8 mouse cellular contexts compared by ENCODE assay signal in genomic region chr2:124089813-124090230, GRCm38 (mm10). TPM values are rescaled to one million over a fixed set of nuclear protein-coding genes. Genes with fewer than 3 reads are reported as not detected.
DNase-seq lines count a peak whose midpoint lies in the region; ATAC-seq and TF ChIP-seq lines count a peak whose summit lies in the region.

Gene Sema6d, plus strand, starts transcription at chr2:124089969.

- H3K4me2 ChIP-seq in kidney, postnatal 0 days (ENCODE audit: low read length) = peak within 1 kb of the TSS; percentile 84
- H3K4me2 ChIP-seq in heart, embryonic 12.5 days = peak within 1 kb of the TSS; percentile 99
- peak within 1 kb of the TSS; percentile 98 for H3K4me2 ChIP-seq in lung, embryonic 15.5 days
- peak within 1 kb of the TSS; percentile 88 for H3K4me2 ChIP-seq in stomach, embryonic 16.5 days (ENCODE audit: low read depth, low read length)

- ATAC-seq in kidney, postnatal 0 days (replicated peaks; ENCODE audit: low FRiP score, low read depth) = peak; percentile 73; the same call in 1 of the 2 replicates
- ATAC-seq in heart, embryonic 12.5 days (ENCODE audit: insufficient number of reproducible peaks, low FRiP score) = peak; percentile 55; the same call in 1 of the 2 replicates
- peak; percentile 62 for ATAC-seq in lung, embryonic 15.5 days (ENCODE audit: borderline replicate concordance, extremely low read depth, low FRiP score, low TSS enrichment)
- 0 out of 2 replicates have a peak, but pooled peaks have one; percentile 40 for ATAC-seq in stomach, embryonic 16.5 days (ENCODE audit: insufficient read depth, low FRiP score)

- peaks cover 11% of the 10 kb centered on the region for H3K4me1 ChIP-seq in kidney, postnatal 0 days (replicated peaks; ENCODE audit: insufficient read depth, low read length)
- H3K4me1 ChIP-seq in heart, embryonic 12.5 days (replicated peaks) = no peaks in the 10 kb centered on the region; the same call in 1 of the 2 replicates
- H3K4me1 ChIP-seq in lung, embryonic 15.5 days = peaks cover 16% of the 10 kb centered on the region
- H3K4me1 ChIP-seq in stomach, embryonic 16.5 days (ENCODE audit: control insufficient read depth, insufficient read depth, low read length) = peaks cover 9% of the 10 kb centered on the region

- peak within 1 kb of the TSS; percentile 42 for H3K4me3 ChIP-seq in kidney, postnatal 0 days (replicated peaks; ENCODE audit: low read depth, low read length)
- peak within 1 kb of the TSS; percentile 61 for H3K4me3 ChIP-seq in heart, embryonic 12.5 days
- peak within 1 kb of the TSS; percentile 51 for H3K4me3 ChIP-seq in lung, embryonic 15.5 days
- H3K4me3 ChIP-seq in stomach, embryonic 16.5 days (replicated peaks; ENCODE audit: low read length) = peak within 1 kb of the TSS; percentile 57

- no peak for TF ChIP-seq CTCF in kidney, postnatal 0 days (IDR thresholded peaks at IDR 0.05; ENCODE audit: low read depth)

- peak; percentile 27 for DNase-seq in kidney, postnatal 0 days (ENCODE audit: low spot score)
- no peak for DNase-seq in kidney, adult 18-20 months
- peak; percentile 46 for DNase-seq in embryo, embryonic 11 days
- DNase-seq in layer of hippocampus, adult 8-10 months (ENCODE audit: low spot score in 2 of 2) = peak; percentile 10 to 25
- no peak for DNase-seq in thymus, postnatal 10 days (ENCODE audit: low spot score in 2 of 2)

- H3K27me3 ChIP-seq in kidney, postnatal 0 days (ENCODE audit: insufficient read depth, low read length) = peaks cover 15% of the 10 kb centered on the region; the same call in 1 of the 2 replicates
- H3K27me3 ChIP-seq in heart, embryonic 12.5 days (replicated peaks) = peaks cover 15% of the 10 kb centered on the region; the same call in 1 of the 2 replicates
- H3K27me3 ChIP-seq in lung, embryonic 15.5 days = peaks cover 28% of the 10 kb centered on the region
- H3K27me3 ChIP-seq in stomach, embryonic 16.5 days (ENCODE audit: control insufficient read depth, insufficient read depth, low read length) = peaks cover 20% of the 10 kb centered on the region

- no peaks in the 10 kb centered on the region for H3K36me3 ChIP-seq in kidney, postnatal 0 days (ENCODE audit: insufficient read depth, low read length)
- no peaks in the 10 kb centered on the region for H3K36me3 ChIP-seq in heart, embryonic 12.5 days
- no peaks in the 10 kb centered on the region for H3K36me3 ChIP-seq in lung, embryonic 15.5 days
- no peaks in the 10 kb centered on the region for H3K36me3 ChIP-seq in stomach, embryonic 16.5 days (ENCODE audit: control insufficient read depth, insufficient read depth, low read length)

- 0 out of 2 replicates have a peak within 1 kb of the TSS, but pooled peaks have one; percentile 23 for H3K9ac ChIP-seq in kidney, postnatal 0 days (ENCODE audit: low read depth, low read length)
- H3K9ac ChIP-seq in heart, embryonic 12.5 days = peak within 1 kb of the TSS; percentile 57
- peak within 1 kb of the TSS; percentile 35; the same call in 1 of the 2 replicates for H3K9ac ChIP-seq in lung, embryonic 15.5 days
- peak within 1 kb of the TSS; percentile 69 for H3K9ac ChIP-seq in stomach, embryonic 16.5 days (ENCODE audit: low read length)

- H3K27ac ChIP-seq in kidney, postnatal 0 days = no peak within 1 kb of the TSS
- no peak within 1 kb of the TSS for H3K27ac ChIP-seq in heart, embryonic 12.5 days (ENCODE audit: poor library complexity, severe bottlenecking)
- H3K27ac ChIP-seq in lung, embryonic 15.5 days = no peak within 1 kb of the TSS
- no peak within 1 kb of the TSS for H3K27ac ChIP-seq in stomach, embryonic 16.5 days (ENCODE audit: low read length)

- no peaks in the 10 kb centered on the region for H3K9me3 ChIP-seq in kidney, postnatal 0 days (replicated peaks; ENCODE audit: low read length)
- H3K9me3 ChIP-seq in heart, embryonic 12.5 days (replicated peaks) = no peaks in the 10 kb centered on the region
- no peaks in the 10 kb centered on the region for H3K9me3 ChIP-seq in lung, embryonic 15.5 days
- no peaks in the 10 kb centered on the region for H3K9me3 ChIP-seq in stomach, embryonic 16.5 days (replicated peaks; ENCODE audit: control insufficient read depth, low read length)

- 2% methylated on average over 26 of the region's 29 CpGs for WGBS in kidney, postnatal 0 days
- 1% methylated on average over 29 of the region's 29 CpGs for whole genome bisulfite sequencing in heart, embryonic 12.5 days
- 1% methylated on average over 29 of the region's 29 CpGs for WGBS in lung, embryonic 15.5 days
- 2% methylated on average over 29 of the region's 29 CpGs for WGBS in stomach, embryonic 16.5 days

RNA-seq across cellular contexts. Expression of gene Sema6d, which starts in this region (rescaled TPM):
- polyA plus RNA-seq in kidney, postnatal 0 days (2015; fragmentation: Nextera tagmentation; extraction: Ambion mirVana) = 4.3 and 4.9 TPM in 2 replicates
- 27.5 and 29.2 TPM in 2 replicates for polyA plus RNA-seq in heart, embryonic 12.5 days (2016; fragmentation: Nextera tagmentation; extraction: Ambion mirVana)
- 10 to 100 TPM; 53.5 to 59.6 (median 57.7) TPM for total RNA-seq in layer of hippocampus, adult 8-10 months (2022)
- polyA plus RNA-seq in lung, embryonic 15.5 days (2015; fragmentation: Nextera tagmentation; extraction: Ambion mirVana) = 17.8 and 19.6 TPM in 2 replicates
- 10.4 and 11.3 TPM in 2 replicates for polyA plus RNA-seq in stomach, embryonic 16.5 days (2015; fragmentation: Nextera tagmentation; extraction: Ambion mirVana)

Comparison
In these comparisons a context has a peak if more than half of its experiments do, and no peak if none do; other contexts are left out.
1. DNase-seq: peak in kidney, postnatal 0 days (single experiment), embryo, embryonic 11 days (single experiment) and layer of hippocampus, adult 8-10 months (2 of 2); none in kidney, adult 18-20 months (single experiment) and thymus, postnatal 10 days (0 of 2).
2. Peak in every context shown above with its lines, with median percentiles within 50 percentile points of each other: ATAC-seq, H3K4me2 ChIP-seq, H3K4me3 ChIP-seq and H3K9ac ChIP-seq.